Mouse (Mus musculus): ENCODE measurements around the gene Sfi1.
"Not testable (repeated sequence)": the region's sequence is repeated elsewhere in the genome, so short reads cannot be mapped to it uniquely, and the experiment has no call there.

DNA sequence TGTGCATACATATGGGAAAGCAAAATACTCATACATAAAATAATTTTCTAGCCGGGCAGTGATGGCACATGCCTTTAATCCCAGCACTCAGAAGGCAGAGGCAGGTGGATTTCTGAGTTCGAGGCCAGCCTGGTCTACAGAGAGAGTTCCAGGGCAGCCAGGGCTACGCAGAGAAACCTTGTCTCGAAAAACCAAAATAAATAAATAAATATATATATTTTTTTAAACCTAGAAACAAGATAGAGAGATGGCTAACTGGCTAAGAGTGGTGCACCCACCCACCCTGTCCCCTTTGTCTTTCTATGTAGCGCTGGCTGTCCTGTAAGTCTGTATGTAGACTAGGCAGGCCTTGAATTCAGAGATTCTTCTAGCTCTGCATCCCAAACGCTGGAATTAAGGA, 20.7 kb downstream of the Sfi1 start:
- TF ChIP-seq CTCF (IDR thresholded peaks at IDR 0.05; ENCODE audit: low read depth); EP300 (optimal IDR thresholded peaks at IDR 0.05): not testable (repeated sequence)
